Mouse (Mus musculus) small intestine, adult 2 months (tissue): ENCODE measurements around the gene Pfkfb4. TPM values are rescaled to one million over a fixed set of nuclear protein-coding genes. Genes with fewer than 3 reads are reported as not detected.

Experiments
- H3K27ac ChIP-seq: fragments of 200-500 bp; 2 replicates; pipeline ENCODE4 v1.5.1; 2012; ENCODE audit warnings: low read depth, low read length, control low read depth, inconsistent platforms; ENCODE audit not compliant: insufficient read depth
- H3K27me3 ChIP-seq: fragments of 200-500 bp; 2 replicates; pipeline ENCODE4 v1.6.1; 2012; ENCODE audit warnings: mild to moderate bottlenecking, moderate library complexity, low read length, inconsistent platforms; ENCODE audit not compliant: control insufficient read depth, insufficient read depth
- H3K36me3 ChIP-seq: fragments of 200-500 bp; 2 replicates; pipeline ENCODE4 v1.6.1; 2012; ENCODE audit warnings: mild to moderate bottlenecking, low read length, control low read depth, inconsistent platforms; ENCODE audit not compliant: control insufficient read depth, insufficient read depth
- H3K4me1 ChIP-seq: fragments of 200-500 bp; 2 replicates; pipeline ENCODE4 v1.6.1; 2012; ENCODE audit warnings: low read length, inconsistent platforms, mixed read lengths; ENCODE audit not compliant: control insufficient read depth, insufficient read depth, insufficient read length
- H3K4me3 ChIP-seq: fragments of 200-500 bp; 2 replicates; pipeline ENCODE4 v1.5.1; 2012; ENCODE audit warnings: low read depth, mild to moderate bottlenecking, control low read depth, inconsistent platforms, low read length, moderate library complexity
- CTCF ChIP-seq: fragments of 200-500 bp; IDR thresholded peaks from 2 replicates; pipeline ENCODE4 v1.5.1; 2012; ENCODE audit warnings: low read depth, mild to moderate bottlenecking, control low read depth, inconsistent platforms, low read length, moderate library complexity, mixed read lengths; ENCODE audit not compliant: insufficient replicate concordance, insufficient read length; ENCODE audit errors: extremely low read depth
- POLR2A ChIP-seq: fragments of 200-500 bp; IDR thresholded peaks from 2 replicates; pipeline ENCODE4 v1.6.1; 2012; ENCODE audit warnings: low read depth, mild to moderate bottlenecking, control low read depth, inconsistent platforms, low read length, moderate library complexity
- WGBS: fragments of 180-500 bp; shearing (Covaris S2); methylation state at CpG from one replicate; pipeline ENCODE4 v1.1.7; 2018; 5-methylcytosine and 5-hydroxymethylcytosine counted together
- polyA plus RNA-seq: library from polyadenylated mRNA; depleted of rRNA; stranded (reverse); fragments of >200 nt; gene quantifications from 2 replicates; pipeline ENCODE4 v1.2.3, GENCODE M21; 2012

Pfkfb4 gene
- polyA plus RNA-seq, 1 experiment: 121 TPM

DNA sequence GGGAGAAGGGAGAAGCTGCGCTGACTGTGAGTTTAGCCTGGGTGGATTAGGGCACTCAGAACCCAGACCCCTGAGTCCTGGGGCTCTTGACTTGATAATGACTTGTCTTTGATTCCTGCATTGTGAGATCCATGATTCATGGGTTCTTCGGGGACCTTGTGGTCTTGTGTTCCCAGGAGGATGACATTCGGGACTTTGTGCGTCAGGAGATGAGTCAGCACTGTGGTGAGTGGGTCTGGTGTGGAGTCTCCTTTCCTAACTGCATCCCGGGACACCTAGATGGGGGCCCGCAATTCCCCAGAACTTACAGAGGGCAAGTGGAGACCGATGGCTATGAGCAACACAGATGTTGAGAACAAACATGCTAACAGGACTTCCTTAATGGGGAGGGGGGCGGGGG, 9.1 kb upstream of the Pfkfb4 start:
- 73% methylated on average over 8 of the region's 8 CpGs for WGBS
- Histone ChIP-seq H3K27me3 (no peaks in the 10 kb centered on the region), H3K27ac (no peak overlapping the region), H3K4me3 (no peak overlapping the region), H3K4me1 (peaks cover 3% of the 10 kb centered on the region; the same call in 1 of the 2 replicates), H3K36me3 (no peaks in the 10 kb centered on the region)
- no peak for TF ChIP-seq POLR2A
- no peak for TF ChIP-seq CTCF

DNA sequence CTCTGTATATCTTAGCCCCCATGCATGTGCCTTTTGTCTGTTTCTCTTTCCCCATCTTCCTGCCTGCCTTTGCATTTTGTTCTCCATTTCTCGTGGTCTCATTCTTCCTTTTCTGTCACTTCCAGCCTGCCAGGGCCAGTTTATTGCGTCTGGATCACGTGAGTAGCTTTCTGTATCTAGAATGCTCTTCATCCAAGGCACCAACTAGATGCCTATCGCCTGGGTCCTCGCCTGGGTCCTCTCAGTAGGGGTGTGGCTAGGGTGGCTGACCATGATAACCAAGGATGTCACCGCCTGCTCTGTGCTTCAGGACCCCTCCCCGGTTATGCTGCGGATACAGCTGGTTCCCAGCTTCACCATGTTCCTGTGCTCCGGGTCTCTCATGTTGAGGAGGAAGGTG, 8.4 kb upstream of the Pfkfb4 start:
- TF ChIP-seq CTCF (no peak), POLR2A (no peak)
- Histone ChIP-seq H3K4me3 (no peak overlapping the region), H3K4me1 (peaks cover 9% of the 10 kb centered on the region), H3K27ac (no peak overlapping the region), H3K27me3 (no peaks in the 10 kb centered on the region), H3K36me3 (no peaks in the 10 kb centered on the region)
- WGBS: 45% methylated on average over 9 of the region's 9 CpGs

DNA sequence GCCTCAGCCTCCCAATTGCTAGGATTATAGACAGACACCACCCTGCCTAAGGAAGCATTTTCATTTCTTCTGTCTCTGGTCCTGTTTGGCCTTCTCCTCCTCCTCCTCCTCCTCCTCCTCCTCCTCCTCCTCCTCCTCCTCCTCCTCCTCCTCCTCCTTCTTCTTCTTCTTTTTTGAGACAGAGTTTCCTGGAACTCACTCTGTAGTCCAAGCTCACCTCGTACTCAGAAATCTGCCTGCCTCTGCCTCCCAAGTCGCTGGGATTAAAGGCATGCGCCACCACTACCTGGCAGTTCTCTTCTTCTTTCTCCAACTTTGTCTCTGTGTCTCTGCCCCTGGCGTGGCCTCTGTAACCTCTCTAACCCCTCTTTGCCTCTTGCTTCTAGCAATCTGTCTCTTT, 5.9 kb upstream of the Pfkfb4 start, which contains the start of gene Ucn2:
Gene Ucn2 (plus strand): TSS at position 301 of the 400 bp plus-strand sequence.
- H3K27me3 ChIP-seq: no peaks in the 10 kb centered on the region
- TF ChIP-seq CTCF: no peak
- TF ChIP-seq POLR2A: no peak
- WGBS: 76% methylated on average over 4 of the region's 4 CpGs

DNA sequence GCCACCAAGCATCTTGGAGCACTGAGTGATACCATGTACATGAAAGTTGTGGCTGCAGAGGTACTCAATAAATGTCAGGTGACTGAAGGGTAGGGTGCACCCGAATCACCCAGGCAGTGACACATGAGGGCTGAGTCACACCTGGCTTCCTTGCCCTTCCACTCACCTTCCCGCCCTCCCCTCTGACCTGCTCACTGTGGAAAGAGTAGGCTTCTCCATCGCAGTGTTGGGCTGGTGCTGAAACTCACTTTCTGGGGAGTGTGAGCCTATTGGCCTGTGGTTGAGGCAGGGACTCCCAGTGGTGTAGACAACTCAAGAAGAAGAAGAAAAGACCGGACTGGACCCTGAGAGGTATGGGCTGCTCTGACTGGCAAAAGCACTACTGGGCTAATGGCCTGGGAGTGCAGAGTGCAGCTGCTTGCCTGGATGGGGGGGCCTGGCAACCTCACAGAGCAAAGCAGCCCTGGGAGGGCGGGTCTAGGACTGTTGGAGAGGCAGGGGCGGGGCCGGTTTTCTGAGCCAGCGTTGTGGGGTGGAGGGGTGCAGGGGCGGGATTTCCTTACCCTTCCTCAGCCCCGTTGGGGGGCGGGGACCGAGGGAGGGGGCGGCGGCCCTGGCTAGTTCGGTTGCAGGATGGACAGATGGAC, 3.8 kb upstream of the Pfkfb4 start:
- WGBS: 26% methylated on average over 14 of the region's 15 CpGs
- Histone ChIP-seq H3K36me3 (no peaks in the 10 kb centered on the region), H3K4me3 (peak overlapping the region; percentile 42), H3K27ac (peak overlapping the region; percentile 44; the same call in 1 of the 2 replicates), H3K27me3 (no peaks in the 10 kb centered on the region), H3K4me1 (peaks cover 29% of the 10 kb centered on the region)
- no peak for TF ChIP-seq POLR2A
- no peak for TF ChIP-seq CTCF

More for the DNA sequence above, 5.9 kb upstream of the Pfkfb4 start, which contains the start of gene Ucn2:
- Histone ChIP-seq H3K36me3 (no peaks in the 10 kb centered on the region), H3K4me3 (no peak within 1 kb of the TSS), H3K4me1 (peaks cover 29% of the 10 kb centered on the region), H3K27ac (no peak within 1 kb of the TSS)

DNA sequence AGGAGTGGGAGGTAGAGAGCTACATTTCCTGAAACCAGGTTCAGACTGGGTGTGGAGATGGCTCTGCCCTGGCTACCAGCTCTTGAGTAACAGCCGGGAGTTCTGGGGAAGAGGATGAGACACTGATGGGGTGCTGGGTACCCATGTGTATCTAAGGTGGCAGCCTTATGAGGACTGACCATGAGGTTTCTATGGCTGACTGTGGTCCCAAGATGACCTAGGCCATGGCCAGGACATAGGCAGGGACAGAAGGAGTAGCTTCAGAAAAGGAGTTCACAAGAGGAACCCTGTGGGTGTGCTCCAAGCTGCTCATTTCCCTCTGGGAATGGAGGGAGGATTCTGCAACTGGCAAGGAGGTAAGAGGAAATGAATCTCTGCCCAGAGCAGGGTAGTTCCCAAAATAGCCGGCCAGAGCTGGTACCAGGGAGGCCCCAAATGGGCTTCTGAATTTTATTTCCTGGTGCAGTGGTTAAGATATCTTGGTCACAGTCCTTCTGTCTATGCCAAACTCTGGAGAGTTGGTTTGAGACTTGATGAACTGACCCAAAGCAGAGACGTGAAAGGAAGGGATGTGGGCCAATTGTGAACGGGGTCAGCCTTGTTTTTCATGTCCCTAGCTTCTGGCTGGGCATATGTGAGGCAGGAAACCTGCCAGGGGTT, 1.6 kb upstream of the Pfkfb4 start:
- peak overlapping the region; percentile 64 for H3K27ac ChIP-seq
- 50% methylated on average over 4 of the region's 4 CpGs for WGBS
- TF ChIP-seq POLR2A (no peak), CTCF (no peak)
- peak overlapping the region; percentile 20 for H3K4me3 ChIP-seq
- no peaks in the 10 kb centered on the region for H3K27me3 ChIP-seq
- H3K4me1 ChIP-seq: peaks cover 45% of the 10 kb centered on the region
- no peaks in the 10 kb centered on the region for H3K36me3 ChIP-seq

DNA sequence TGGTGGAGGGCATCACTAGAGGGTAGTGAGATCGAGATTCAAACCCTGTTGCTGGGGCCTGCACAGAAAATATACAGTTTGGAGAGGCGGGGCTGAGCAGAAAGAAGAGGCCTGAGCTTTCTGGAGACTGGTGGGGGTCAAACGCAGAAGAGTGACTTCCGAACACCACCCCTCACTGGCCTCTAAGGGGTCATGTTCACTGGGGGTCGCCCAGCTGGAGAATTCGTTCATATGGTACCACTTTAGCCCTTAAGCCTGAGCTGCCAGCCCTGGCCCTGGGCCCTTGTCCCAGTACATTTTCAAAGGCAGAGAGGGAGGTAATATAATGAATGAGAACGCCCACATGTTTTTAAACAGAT, 1.1 kb upstream of the Pfkfb4 start:
- WGBS: 80% methylated on average over 7 of the region's 7 CpGs
- H3K27ac ChIP-seq: peak overlapping the region; percentile 64

DNA sequence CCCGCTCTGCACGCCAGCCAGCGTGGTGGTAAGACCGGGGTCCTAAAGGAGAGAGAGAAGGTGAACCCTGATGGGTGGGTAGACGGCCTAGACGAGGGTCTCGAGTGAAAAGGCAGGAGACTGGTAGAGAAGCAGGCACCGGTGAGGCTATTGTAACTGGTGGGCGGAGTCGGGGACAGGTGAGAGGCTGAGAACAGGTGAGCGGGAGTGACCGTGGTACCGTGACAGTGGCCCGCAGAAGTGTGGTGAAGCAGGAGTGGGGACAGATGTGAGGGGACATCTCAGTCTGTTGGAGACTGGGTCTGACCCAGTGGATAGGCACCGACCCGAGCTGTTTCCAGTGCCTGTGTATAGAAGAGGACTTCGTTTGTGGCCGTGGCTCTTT, 499 bp downstream of the Pfkfb4 start:
- Histone ChIP-seq H3K4me1 (peaks cover 63% of the 10 kb centered on the region), H3K36me3 (no peaks in the 10 kb centered on the region), H3K27me3 (no peaks in the 10 kb centered on the region), H3K27ac (peak overlapping the region; percentile 85), H3K4me3 (peak overlapping the region; percentile 78)
- no peak for TF ChIP-seq CTCF
- no peak for TF ChIP-seq POLR2A
- WGBS: 7% methylated on average over 18 of the region's 18 CpGs

More for the DNA sequence above, 1.1 kb upstream of the Pfkfb4 start:
- H3K4me3 ChIP-seq: peak overlapping the region; percentile 20
- peaks cover 49% of the 10 kb centered on the region for H3K4me1 ChIP-seq
- no peaks in the 10 kb centered on the region for H3K27me3 ChIP-seq
- H3K36me3 ChIP-seq: no peaks in the 10 kb centered on the region
- TF ChIP-seq CTCF: no peak
- TF ChIP-seq POLR2A: no peak
